Mouse (Mus musculus): ENCODE results near the gene Vps37c.

The Vps37c gene

GRCm38 (mm10) chr19:10714168-10714567 lies 25.6 kb downstream of the Vps37c start:
- peak; percentile 88 for DNase-seq

GRCm38 (mm10) chr19:10714682-10715475 lies 26.3 kb downstream of the Vps37c start:
- peak; percentile 87 for DNase-seq

DNA sequence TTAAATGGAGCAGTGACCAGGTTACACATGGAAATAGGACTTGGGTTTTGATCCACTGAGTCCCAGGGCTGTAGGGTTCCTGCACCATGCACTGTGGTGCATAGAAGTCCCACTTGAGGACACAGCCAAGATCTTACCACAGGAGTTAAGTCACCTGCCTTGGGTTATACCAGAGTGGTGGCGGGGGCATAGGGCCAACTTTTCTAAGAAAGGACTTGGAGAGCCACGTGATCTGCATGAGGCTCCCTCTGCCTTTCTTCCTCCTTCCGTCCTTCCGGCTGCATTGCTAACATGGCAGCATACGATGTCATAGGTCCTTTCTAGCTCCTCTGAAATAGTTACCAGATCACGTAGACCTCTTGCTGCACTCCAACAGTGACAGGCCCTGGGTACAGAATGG lies 26.9 kb downstream of the Vps37c start:
- no peak for DNase-seq

GRCm38 (mm10) chr19:10718251-10718775 lies 29.8 kb downstream of the Vps37c start:
- DNase-seq: no peak

DNA sequence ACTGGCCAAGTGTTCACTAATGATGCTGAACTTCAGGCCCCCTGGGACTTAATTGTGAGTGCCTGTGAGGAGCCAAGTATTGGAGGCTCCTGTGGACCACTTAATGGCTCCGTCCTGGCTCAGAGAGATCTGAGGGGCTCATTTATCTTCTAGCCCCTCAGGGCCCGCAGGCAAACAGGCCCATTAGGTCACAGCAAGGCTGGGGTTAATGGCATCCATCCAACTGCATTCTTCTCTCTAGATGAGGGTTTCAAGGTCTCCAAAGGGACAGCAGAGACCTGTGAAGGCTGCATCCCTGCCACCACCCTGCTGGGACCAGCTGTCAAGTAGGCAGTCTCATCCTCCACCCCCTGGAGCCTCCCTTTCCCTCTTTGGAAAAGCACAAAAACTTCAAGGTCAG lies 31.2 kb downstream of the Vps37c start:
- DNase-seq: no peak

DNA sequence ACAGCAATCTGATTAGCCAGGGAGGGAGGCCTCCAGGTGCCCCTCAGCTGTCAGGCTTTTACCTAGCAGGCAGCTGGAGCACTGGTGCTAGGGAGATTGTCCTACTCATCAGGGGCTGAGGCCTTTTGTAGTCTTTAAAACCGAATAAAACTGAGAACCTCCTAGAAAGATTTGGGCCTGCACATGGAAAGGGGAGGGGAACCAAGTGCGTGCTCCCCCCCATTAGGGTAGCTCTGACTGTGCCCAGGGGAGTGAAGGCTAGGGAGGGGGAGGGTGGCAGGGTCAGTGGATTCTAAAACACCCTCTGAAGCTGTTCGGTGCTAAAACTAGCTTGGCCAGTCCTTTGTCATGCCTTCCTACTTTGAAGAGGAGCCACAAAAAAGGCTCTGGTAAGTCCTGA lies 32.0 kb downstream of the Vps37c start:
- DNase-seq: no peak

- DNase-seq: peak; percentile 88
Observed at GRCm38 (mm10) chr19:10721064-10721463, 32.5 kb downstream of the Vps37c start.

GRCm38 (mm10) chr19:10723084-10723483 lies 34.5 kb downstream of the Vps37c start:
- no peak for DNase-seq

DNA sequence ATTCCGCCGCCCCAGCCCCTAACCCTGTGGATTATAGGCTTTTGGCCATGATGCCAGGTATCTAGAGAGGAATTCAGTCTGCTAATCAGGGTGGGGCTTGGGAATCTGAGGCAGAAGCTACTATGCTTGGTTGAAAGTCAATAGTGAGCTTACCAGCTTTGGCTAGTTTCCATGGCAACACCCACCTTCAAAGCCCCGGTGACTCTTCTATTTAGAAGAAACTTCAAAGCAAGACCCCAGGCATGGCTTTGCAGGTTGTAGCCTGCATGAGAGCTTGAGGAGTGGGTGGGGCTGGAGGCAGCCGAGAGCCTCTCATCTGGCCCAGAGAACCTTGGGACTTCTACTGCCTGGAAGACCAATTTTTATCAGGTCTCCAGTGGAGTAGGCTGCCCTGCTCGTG lies 35.1 kb downstream of the Vps37c start:
- no peak for DNase-seq

DNA sequence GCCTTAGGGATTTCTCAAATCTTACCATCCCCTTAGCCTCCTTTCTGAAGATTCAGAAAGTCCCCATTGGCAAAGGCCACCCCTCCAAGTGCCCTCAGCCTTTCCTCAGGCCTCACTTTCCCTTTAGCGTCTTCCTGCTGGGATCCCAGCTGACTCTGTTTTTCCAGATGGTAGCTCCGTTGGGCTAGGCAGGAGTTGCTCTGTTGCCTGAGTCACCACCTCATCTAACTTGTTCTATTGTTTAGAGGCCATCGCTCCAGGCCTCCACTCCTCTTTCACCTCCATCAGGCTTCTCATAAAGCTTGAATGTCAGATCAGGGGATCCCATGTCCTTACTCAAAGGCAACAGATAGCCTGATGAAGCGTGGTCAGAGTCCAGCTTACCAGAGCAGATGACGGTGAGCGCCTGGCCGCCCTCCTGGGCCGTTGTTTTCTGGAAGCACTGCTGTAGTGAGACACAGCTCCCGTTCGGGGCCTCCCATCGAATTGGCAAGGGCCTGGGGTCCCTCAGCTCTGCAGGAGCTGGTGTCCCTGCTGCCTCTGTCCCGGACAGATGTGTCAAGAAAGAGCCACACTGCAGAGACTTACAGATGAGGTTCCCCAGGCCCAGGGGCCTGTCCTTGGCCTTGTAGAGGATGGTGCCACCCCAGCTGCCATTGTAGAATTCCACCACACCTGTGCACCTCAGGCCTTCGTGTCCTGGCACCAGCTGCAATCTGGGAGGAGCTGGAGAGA lies 36.3 kb downstream of the Vps37c start:
- DNase-seq: no peak

DNA sequence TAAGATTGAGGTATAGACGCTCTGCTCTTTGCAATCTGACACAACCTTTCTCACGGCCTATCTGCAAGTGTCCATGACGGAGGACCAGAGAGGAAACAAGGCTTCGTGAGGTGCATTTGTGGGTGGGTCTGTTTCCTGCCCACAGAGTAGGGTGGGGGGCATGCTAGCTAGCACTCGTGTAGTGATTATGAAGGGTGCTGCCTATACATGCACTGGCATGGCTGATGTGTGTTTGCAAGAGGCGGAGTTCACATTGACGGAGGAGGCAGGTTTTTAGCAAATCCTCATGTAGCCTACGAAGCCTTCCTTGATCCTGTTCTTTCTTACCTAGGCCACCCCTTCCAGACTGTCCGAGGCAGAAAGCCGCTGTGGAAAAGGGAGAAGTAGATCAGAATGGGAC lies 41.4 kb downstream of the Vps37c start:
- no peak for DNase-seq

- DNase-seq: no peak
Observed at GRCm38 (mm10) chr19:10730469-10730868, 41.9 kb downstream of the Vps37c start.

DNA sequence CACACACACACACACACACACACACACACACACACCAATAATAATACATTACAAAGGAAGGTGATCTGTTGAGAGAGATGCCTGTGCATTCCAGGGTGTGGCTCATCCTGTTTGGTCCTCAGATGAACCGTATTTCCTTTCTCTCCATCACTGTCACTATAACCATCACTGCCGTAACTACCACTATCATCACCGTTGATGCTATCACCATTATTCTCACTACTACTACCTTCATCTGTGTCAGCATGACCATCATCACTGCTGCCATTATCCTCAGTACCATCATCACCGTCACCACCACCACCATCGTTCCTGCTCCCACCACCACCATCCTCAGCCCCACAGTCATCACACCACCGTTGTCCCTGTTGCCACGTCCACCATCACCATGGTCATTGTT lies 43.4 kb downstream of the Vps37c start:
- DNase-seq: no peak

GRCm38 (mm10) chr19:10732741-10733140 lies 44.2 kb downstream of the Vps37c start:
- DNase-seq: no peak

- peak; percentile 93 for DNase-seq
Observed at GRCm38 (mm10) chr19:10733501-10734127, 45.1 kb downstream of the Vps37c start.

DNA sequence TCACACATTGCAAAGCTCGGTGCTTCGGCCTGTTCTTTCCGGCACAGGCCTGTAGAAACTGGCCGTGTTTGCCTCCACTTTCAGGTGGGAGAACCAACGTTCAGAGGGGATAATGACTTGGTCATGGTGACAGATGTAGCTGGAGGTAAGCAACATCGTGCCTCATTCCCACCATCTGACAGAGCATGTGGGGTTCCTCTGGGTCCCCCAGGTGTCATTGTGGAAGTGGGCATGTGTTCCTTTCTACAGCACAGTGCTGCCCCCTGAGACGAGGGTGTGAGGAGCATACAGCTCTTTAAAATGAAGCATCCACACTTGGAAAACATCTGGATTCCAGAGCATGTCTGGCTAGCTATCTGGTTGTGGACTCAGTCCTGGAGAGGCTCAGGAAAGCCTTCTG lies 46.0 kb downstream of the Vps37c start:
- DNase-seq: no peak

DNA sequence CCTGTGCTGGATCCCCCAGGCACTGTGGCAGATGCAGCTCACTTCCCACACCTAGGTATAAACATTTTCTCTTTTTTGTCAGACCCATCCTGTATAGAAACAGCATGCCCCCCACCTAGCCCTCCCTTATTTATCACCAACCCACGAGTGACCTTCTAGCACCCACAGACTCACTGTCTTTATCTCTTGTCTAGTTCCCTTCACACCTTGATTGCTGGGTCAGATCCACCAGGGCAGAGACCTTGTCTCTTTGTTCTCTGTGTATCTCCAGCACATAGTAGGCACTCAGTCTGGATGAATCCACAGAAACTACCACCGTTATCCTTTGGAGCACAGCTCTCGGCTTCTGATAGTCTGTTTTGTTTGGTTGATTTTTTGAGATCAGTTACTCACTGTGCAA lies 46.5 kb downstream of the Vps37c start:
- no peak for DNase-seq

GRCm38 (mm10) chr19:10735861-10736260 lies 47.3 kb downstream of the Vps37c start:
- DNase-seq: no peak

GRCm38 (mm10) chr19:10738038-10738437 lies 49.5 kb downstream of the Vps37c start:
- no peak for DNase-seq

DNA sequence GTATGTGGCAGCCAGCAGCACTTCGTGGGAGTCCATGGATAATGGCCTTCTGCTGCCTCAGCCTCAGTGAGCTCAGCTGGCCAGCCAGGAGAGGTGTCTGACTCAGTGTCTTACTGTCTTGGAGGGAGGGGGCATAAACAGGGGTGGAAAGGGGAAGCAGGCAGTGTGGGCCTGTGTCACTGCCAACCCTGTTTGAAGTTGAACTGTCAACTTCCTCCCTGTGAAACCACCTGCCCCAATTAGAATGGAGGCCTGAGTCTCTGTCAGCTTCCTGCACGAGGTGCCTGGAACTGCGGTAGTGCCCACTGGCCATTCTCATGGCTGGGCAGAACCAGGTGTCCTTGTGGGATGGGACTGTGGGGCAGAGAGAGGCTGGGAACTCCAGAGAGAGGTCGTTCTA lies 50.3 kb downstream of the Vps37c start, which contains the start of gene Cd5:
TSS of gene Cd5 (minus strand) at position 192 of the 400 bp plus-strand sequence.
- DNase-seq: no peak

DNA sequence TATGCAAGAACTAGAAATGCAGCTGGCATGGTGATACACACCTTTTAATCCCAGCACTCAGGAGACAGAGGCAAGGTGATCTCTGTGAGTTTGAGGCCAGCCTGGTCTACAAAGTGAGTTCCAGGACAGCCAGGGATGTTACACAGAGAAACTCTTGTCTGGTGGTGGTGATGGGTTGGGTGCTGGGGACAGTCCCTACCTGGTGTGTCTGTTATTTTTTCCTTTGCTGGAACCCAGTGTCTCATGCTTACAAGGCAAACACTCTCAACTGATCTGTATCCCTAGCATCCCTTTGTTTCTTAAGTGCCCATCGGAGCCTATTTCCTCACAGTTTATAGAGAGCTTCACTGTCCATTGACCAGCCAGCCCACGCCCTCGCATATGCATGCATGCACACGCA lies 51.4 kb downstream of the Vps37c start:
- no peak for DNase-seq

- no peak for DNase-seq
Observed at GRCm38 (mm10) chr19:10740641-10741440, 52.3 kb downstream of the Vps37c start.

DNA sequence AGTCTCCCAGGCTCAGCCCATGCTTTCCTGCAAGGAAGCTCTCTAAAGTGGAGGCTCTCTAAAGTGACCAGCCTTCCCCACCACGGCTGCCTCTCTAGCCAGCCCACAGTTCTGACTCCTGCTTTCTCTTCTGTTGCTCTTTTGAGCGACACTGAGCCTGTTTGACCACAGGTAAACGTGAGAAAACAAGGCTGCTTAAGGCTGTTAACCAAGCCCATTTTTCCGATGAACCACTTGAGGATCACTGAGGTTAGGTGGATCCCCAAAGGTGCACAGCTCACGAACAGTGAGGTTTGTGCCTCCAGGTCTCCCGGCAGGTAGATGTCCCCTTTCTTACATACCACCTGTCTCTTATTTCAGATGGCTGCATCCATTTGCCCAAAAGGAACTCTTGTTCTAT lies 53.6 kb downstream of the Vps37c start:
- no peak for DNase-seq
